Mouse (Mus musculus): ENCODE data around the gene Dhx33. TPM values are rescaled to one million over a fixed set of nuclear protein-coding genes. Genes with fewer than 3 reads are reported as not detected.
A peak's percentile ranks its signal among the peaks of the same experiment; 100 is the strongest.

Dhx33 gene
- total RNA-seq, 2 experiments from 2014 or later, result 27.6 to 34.1 TPM

- Histone ChIP-seq H3K27ac (no peak overlapping the region), H3K4me3 (no peak overlapping the region)
- TF ChIP-seq CTCF (IDR thresholded peaks at IDR 0.05), result no peak
- intact Hi-C loops (cut with DNase I), result loop anchor here (5.0 kb wide), 1 partner anchor 71 kb away; no protein-coding TSS in a partner anchor
- DNase-seq (ENCODE audit: extremely low spot score in 1 of 2, low spot score in 2 of 2), result no peak
These were observed 23.3 kb downstream of the Dhx33 start for GRCm38 (mm10) chr11:70980751-70981510.

DNA sequence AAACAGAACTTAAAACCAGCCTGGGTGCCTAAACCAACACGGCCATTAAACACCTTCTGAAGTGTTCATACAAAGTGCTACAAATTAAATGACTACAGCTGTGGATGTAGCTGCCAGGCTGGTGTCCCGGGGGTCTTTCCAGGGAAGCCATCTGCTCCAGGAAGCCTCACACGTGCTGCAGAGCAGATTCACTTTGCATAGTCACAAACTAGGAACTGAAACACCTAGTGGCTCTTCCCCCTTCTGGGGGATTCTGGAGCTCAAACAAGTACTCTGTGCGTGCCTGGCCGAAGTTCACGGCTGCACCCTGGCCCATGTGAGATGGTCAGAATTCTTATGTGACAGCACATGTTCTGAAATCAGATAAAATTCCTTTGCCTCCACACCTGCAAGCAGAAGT lies 24.0 kb downstream of the Dhx33 start:
- intact Hi-C loops (cut with DNase I), result loop anchor here (5.0 kb wide), 1 partner anchor 72 kb away; no protein-coding TSS in a partner anchor
- TF ChIP-seq CTCF (IDR thresholded peaks at IDR 0.05), result no peak
- H3K4me3 ChIP-seq, result no peak overlapping the region
- H3K27ac ChIP-seq, result no peak overlapping the region
- DNase-seq (ENCODE audit: extremely low spot score in 1 of 2, low spot score in 2 of 2), result no peak

DNA sequence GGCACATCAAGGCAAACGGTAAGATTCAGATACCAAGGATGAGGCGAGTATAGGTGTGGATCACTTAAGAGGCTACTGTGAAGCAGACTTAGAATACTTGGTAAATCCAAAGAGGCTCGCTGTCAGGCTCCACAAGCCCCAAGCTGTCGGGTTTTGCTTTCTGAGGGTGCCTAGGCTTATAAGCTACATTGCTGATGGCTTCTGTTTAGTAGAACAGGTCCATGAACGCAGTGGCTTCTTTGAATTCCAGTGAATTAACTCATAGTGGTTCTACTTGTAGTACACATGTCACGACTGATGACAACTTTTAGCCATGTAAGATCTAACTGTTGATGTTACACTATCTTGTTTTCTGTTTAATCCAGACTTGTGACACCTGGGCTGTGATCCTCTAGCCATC lies 26.9 kb downstream of the Dhx33 start:
- TF ChIP-seq CTCF (IDR thresholded peaks at IDR 0.05), result no peak
- no peak overlapping the region for H3K27ac ChIP-seq
- no peak for DNase-seq (ENCODE audit: extremely low spot score in 1 of 2, low spot score in 2 of 2)
- H3K4me3 ChIP-seq, result no peak overlapping the region
- intact Hi-C loops (cut with DNase I), result no loop called here

- no peak for DNase-seq (ENCODE audit: extremely low spot score in 1 of 2, low spot score in 2 of 2)
- intact Hi-C loops (cut with DNase I), result no loop called here
- TF ChIP-seq CTCF (IDR thresholded peaks at IDR 0.05), result no peak
- H3K27ac ChIP-seq, result no peak overlapping the region
- no peak overlapping the region for H3K4me3 ChIP-seq
These were observed 29.0 kb downstream of the Dhx33 start for GRCm38 (mm10) chr11:70975193-70975592.

DNA sequence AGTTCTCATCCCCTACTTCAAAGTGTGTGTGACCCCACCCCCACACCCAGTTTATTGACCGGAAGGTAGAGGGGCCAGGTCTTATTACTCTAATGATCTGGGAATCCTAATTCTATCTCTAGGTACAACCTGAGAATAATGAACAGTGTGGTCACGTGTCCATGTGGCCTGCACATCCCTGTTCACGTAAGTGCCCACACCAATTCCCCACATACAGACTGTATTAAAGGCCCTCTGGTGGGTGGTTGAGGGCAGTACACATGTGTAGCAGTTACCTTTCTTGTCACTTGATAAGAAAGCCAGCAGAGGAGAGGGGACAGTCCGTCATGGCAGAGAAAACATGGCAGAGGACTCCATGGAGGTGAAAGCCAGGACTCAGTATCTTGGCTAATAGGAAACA lies 30.3 kb downstream of the Dhx33 start:
- Histone ChIP-seq H3K4me3 (no peak overlapping the region), H3K27ac (no peak overlapping the region)
- peak; percentile 26 for TF ChIP-seq CTCF (IDR thresholded peaks at IDR 0.05)
- intact Hi-C loops (cut with DNase I), result no loop called here
- DNase-seq (ENCODE audit: extremely low spot score in 1 of 2, low spot score in 2 of 2), result no peak

GRCm38 (mm10) chr11:70972586-70972985 lies 31.7 kb downstream of the Dhx33 start:
- TF ChIP-seq CTCF (IDR thresholded peaks at IDR 0.05), result no peak
- DNase-seq (ENCODE audit: extremely low spot score in 1 of 2, low spot score in 2 of 2), result no peak
- intact Hi-C loops (cut with DNase I), result no loop called here
- H3K4me3 ChIP-seq, result no peak overlapping the region
- H3K27ac ChIP-seq, result no peak overlapping the region

DNA sequence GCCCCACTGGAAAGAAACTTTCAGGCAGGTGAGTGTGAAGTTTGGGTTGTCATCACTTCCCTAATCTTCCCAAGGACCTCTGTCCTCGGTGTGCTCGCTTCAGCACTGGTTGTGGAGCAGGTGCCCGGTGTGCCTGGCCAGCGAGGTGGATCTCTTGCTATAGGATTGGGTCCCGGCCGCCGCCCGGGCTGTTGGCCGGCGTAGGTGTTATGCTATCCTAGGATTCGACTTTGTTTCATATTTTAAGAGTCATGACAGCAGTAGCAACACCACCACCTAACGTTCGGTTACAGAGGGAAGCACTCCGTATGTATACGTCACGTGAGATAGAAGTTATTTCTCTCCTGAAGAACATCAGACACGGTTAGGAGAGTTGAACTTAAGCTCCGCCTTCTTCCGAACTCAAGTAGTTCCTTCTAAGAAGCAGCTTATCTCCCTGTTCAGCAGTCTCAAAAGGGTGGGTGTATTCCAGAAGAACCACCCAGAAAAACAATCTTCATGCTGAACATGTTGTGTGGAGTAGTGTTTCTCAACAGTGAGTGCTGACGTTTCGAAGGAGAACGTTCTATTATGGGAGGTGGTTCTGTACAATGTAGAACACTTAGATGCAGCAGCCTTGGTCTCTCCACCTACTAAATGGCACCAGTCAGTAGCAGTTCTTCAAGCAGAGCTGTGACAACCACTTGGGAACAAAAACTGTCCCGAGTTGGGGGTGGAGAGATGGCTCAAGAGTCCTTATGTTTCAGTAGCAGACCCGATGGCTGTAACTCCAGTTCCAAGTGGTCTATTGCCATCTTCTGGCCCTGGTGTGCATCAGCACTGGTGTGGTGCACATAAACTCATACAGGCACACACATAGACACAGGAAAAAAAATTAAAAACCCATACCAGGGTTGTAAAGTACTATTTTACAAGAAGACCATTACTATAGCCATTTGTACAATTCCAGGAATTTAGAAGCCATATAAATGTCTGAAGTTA lies 33.4 kb downstream of the Dhx33 start:
- intact Hi-C loops (cut with DNase I), result no loop called here
- peak overlapping the region; percentile 90 for H3K4me3 ChIP-seq
- DNase-seq (ENCODE audit: extremely low spot score in 1 of 2, low spot score in 2 of 2), result no peak
- peak overlapping the region; percentile 85 for H3K27ac ChIP-seq
- TF ChIP-seq CTCF (IDR thresholded peaks at IDR 0.05), result no peak; the same call in 1 of the 2 replicates

GRCm38 (mm10) chr11:70969821-70970559 lies 34.2 kb downstream of the Dhx33 start, which contains the start of the genes Nup88 and Rpain:
TSS of gene Nup88 (minus strand) at chr11:70969973.
TSS of gene Rpain (plus strand) at chr11:70970213.
- peak within 1 kb of the TSS; percentile 90 for H3K4me3 ChIP-seq
- DNase-seq (ENCODE audit: extremely low spot score in 1 of 2, low spot score in 2 of 2), result peak; percentile 90 to 92
- intact Hi-C loops (cut with DNase I), result no loop called here
- H3K27ac ChIP-seq, result peak within 1 kb of the TSS; percentile 96
- no peak for TF ChIP-seq CTCF (IDR thresholded peaks at IDR 0.05)

GRCm38 (mm10) chr11:70969271-70969794 lies 34.9 kb downstream of the Dhx33 start:
- no peak for DNase-seq (ENCODE audit: extremely low spot score in 1 of 2, low spot score in 2 of 2)
- Histone ChIP-seq H3K4me3 (peak overlapping the region; percentile 90), H3K27ac (peak overlapping the region; percentile 96)
- no peak for TF ChIP-seq CTCF (IDR thresholded peaks at IDR 0.05)
- intact Hi-C loops (cut with DNase I), result no loop called here

GRCm38 (mm10) chr11:70964222-70964907 lies 39.9 kb downstream of the Dhx33 start:
- H3K27ac ChIP-seq, result no peak overlapping the region
- no peak overlapping the region for H3K4me3 ChIP-seq
- DNase-seq (ENCODE audit: extremely low spot score in 1 of 2, low spot score in 2 of 2), result no peak
- intact Hi-C loops (cut with DNase I), result no loop called here
- no peak for TF ChIP-seq CTCF (IDR thresholded peaks at IDR 0.05)
